Mouse (Mus musculus): ENCODE results near the gene Vgf. TPM values are rescaled to one million over a fixed set of nuclear protein-coding genes. Genes with fewer than 3 reads are reported as not detected.
A peak's percentile ranks its signal among the peaks of the same experiment; 100 is the strongest.

Vgf gene
- polyA plus RNA-seq, 1 experiment: not detected

GRCm38 (mm10) chr5:136987138-136987933, 38.9 kb upstream of the Vgf start:
- under 1% methylated on average over 67 of the region's 67 CpGs for whole genome bisulfite sequencing
- no peaks in the 10 kb centered on the region for H3K27me3 ChIP-seq (ENCODE audit: control insufficient read depth, insufficient read depth, low read length)
- H3K4me1 ChIP-seq (ENCODE audit: control insufficient read depth, insufficient read depth, insufficient read length): peaks cover 2% of the 10 kb centered on the region; the same call in 1 of the 2 replicates
- TF ChIP-seq CTCF (IDR thresholded peaks at IDR 0.05; ENCODE audit: extremely low read depth, insufficient read depth, insufficient read length, insufficient replicate concordance) (no peak), POLR2A (IDR thresholded peaks at IDR 0.05; ENCODE audit: low read depth, low read length) (no peak)
- peak overlapping the region; percentile 76 for H3K4me3 ChIP-seq (ENCODE audit: extremely low read depth, insufficient read depth, insufficient read length)
- H3K27ac ChIP-seq (ENCODE audit: insufficient read depth, low read length): peak overlapping the region; percentile 58
- DNase-seq (ENCODE audit: low read depth in 1 of 2, low spot score in 2 of 2): peak in 1 of 2 experiments; percentile 56
- peaks cover 12% of the 10 kb centered on the region for H3K36me3 ChIP-seq (ENCODE audit: control insufficient read depth, insufficient read depth, low read length)

GRCm38 (mm10) chr5:136987934-136988271, 38.3 kb upstream of the Vgf start, which contains the start of gene Znhit1:
Znhit1 (minus strand) TSS chr5:136988021.
- H3K36me3 ChIP-seq (ENCODE audit: control insufficient read depth, insufficient read depth, low read length): peaks cover 12% of the 10 kb centered on the region
- H3K27ac ChIP-seq (ENCODE audit: insufficient read depth, low read length): peak within 1 kb of the TSS; percentile 58
- no peak for TF ChIP-seq POLR2A (IDR thresholded peaks at IDR 0.05; ENCODE audit: low read depth, low read length)
- TF ChIP-seq CTCF (IDR thresholded peaks at IDR 0.05; ENCODE audit: extremely low read depth, insufficient read depth, insufficient read length, insufficient replicate concordance): no peak
- DNase-seq (ENCODE audit: low read depth in 1 of 2, low spot score in 2 of 2): no peak
- peaks cover 2% of the 10 kb centered on the region; the same call in 1 of the 2 replicates for H3K4me1 ChIP-seq (ENCODE audit: control insufficient read depth, insufficient read depth, insufficient read length)
- no peaks in the 10 kb centered on the region for H3K27me3 ChIP-seq (ENCODE audit: control insufficient read depth, insufficient read depth, low read length)
- 5% methylated on average over 12 of the region's 12 CpGs for WGBS
- H3K4me3 ChIP-seq (ENCODE audit: extremely low read depth, insufficient read depth, insufficient read length): peak within 1 kb of the TSS; percentile 76

GRCm38 (mm10) chr5:136988420-136988819, 37.8 kb upstream of the Vgf start:
- TF ChIP-seq CTCF (IDR thresholded peaks at IDR 0.05; ENCODE audit: extremely low read depth, insufficient read depth, insufficient read length, insufficient replicate concordance) (no peak), POLR2A (IDR thresholded peaks at IDR 0.05; ENCODE audit: low read depth, low read length) (no peak)
- Histone ChIP-seq H3K36me3 (ENCODE audit: control insufficient read depth, insufficient read depth, low read length) (peaks cover 12% of the 10 kb centered on the region), H3K4me3 (ENCODE audit: extremely low read depth, insufficient read depth, insufficient read length) (peak overlapping the region; percentile 27; the same call in 1 of the 2 replicates), H3K27me3 (ENCODE audit: control insufficient read depth, insufficient read depth, low read length) (no peaks in the 10 kb centered on the region), H3K4me1 (ENCODE audit: control insufficient read depth, insufficient read depth, insufficient read length) (peaks cover 2% of the 10 kb centered on the region; the same call in 1 of the 2 replicates), H3K27ac (ENCODE audit: insufficient read depth, low read length) (no peak overlapping the region)
- no peak for DNase-seq (ENCODE audit: low read depth in 1 of 2, low spot score in 2 of 2)
- 55% methylated on average over 6 of the region's 7 CpGs for WGBS

GRCm38 (mm10) chr5:136989801-136990200, 36.4 kb upstream of the Vgf start:
- WGBS: 86% methylated on average over 6 of the region's 6 CpGs
- Histone ChIP-seq H3K36me3 (ENCODE audit: control insufficient read depth, insufficient read depth, low read length) (peaks cover 14% of the 10 kb centered on the region), H3K4me1 (ENCODE audit: control insufficient read depth, insufficient read depth, insufficient read length) (peaks cover 2% of the 10 kb centered on the region; the same call in 1 of the 2 replicates), H3K27me3 (ENCODE audit: control insufficient read depth, insufficient read depth, low read length) (no peaks in the 10 kb centered on the region), H3K4me3 (ENCODE audit: extremely low read depth, insufficient read depth, insufficient read length) (no peak overlapping the region), H3K27ac (ENCODE audit: insufficient read depth, low read length) (no peak overlapping the region)
- TF ChIP-seq POLR2A (IDR thresholded peaks at IDR 0.05; ENCODE audit: low read depth, low read length): no peak
- no peak for TF ChIP-seq CTCF (IDR thresholded peaks at IDR 0.05; ENCODE audit: extremely low read depth, insufficient read depth, insufficient read length, insufficient replicate concordance)
- DNase-seq (ENCODE audit: low read depth in 1 of 2, low spot score in 2 of 2): no peak

GRCm38 (mm10) chr5:136999449-136999848, 26.7 kb upstream of the Vgf start:
- H3K4me1 ChIP-seq (ENCODE audit: control insufficient read depth, insufficient read depth, insufficient read length): no peaks in the 10 kb centered on the region
- no peak overlapping the region for H3K27ac ChIP-seq (ENCODE audit: insufficient read depth, low read length)
- 78% methylated on average over 5 of the region's 5 CpGs for WGBS
- H3K4me3 ChIP-seq (ENCODE audit: extremely low read depth, insufficient read depth, insufficient read length): no peak overlapping the region
- no peak for TF ChIP-seq POLR2A (IDR thresholded peaks at IDR 0.05; ENCODE audit: low read depth, low read length)
- TF ChIP-seq CTCF (IDR thresholded peaks at IDR 0.05; ENCODE audit: extremely low read depth, insufficient read depth, insufficient read length, insufficient replicate concordance): no peak
- peaks cover 3% of the 10 kb centered on the region for H3K36me3 ChIP-seq (ENCODE audit: control insufficient read depth, insufficient read depth, low read length)
- H3K27me3 ChIP-seq (ENCODE audit: control insufficient read depth, insufficient read depth, low read length): no peaks in the 10 kb centered on the region
- no peak for DNase-seq (ENCODE audit: low read depth in 1 of 2, low spot score in 2 of 2)

- Histone ChIP-seq H3K4me3 (ENCODE audit: extremely low read depth, insufficient read depth, insufficient read length) (no peak overlapping the region), H3K27ac (ENCODE audit: insufficient read depth, low read length) (no peak overlapping the region), H3K36me3 (ENCODE audit: control insufficient read depth, insufficient read depth, low read length) (no peaks in the 10 kb centered on the region), H3K27me3 (ENCODE audit: control insufficient read depth, insufficient read depth, low read length) (no peaks in the 10 kb centered on the region), H3K4me1 (ENCODE audit: control insufficient read depth, insufficient read depth, insufficient read length) (no peaks in the 10 kb centered on the region)
- WGBS: 90% methylated on average over 2 of the region's 2 CpGs
- TF ChIP-seq CTCF (IDR thresholded peaks at IDR 0.05; ENCODE audit: extremely low read depth, insufficient read depth, insufficient read length, insufficient replicate concordance) (no peak), POLR2A (IDR thresholded peaks at IDR 0.05; ENCODE audit: low read depth, low read length) (no peak)
- DNase-seq (ENCODE audit: low read depth in 1 of 2, low spot score in 2 of 2): no peak
These were observed 25.6 kb upstream of the Vgf start for GRCm38 (mm10) chr5:137000612-137001011.

- no peak overlapping the region for H3K4me3 ChIP-seq (ENCODE audit: extremely low read depth, insufficient read depth, insufficient read length)
- H3K4me1 ChIP-seq (ENCODE audit: control insufficient read depth, insufficient read depth, insufficient read length): no peaks in the 10 kb centered on the region
- no peaks in the 10 kb centered on the region for H3K36me3 ChIP-seq (ENCODE audit: control insufficient read depth, insufficient read depth, low read length)
- 52% methylated on average over 8 of the region's 8 CpGs for WGBS
- H3K27ac ChIP-seq (ENCODE audit: insufficient read depth, low read length): no peak overlapping the region
- TF ChIP-seq CTCF (IDR thresholded peaks at IDR 0.05; ENCODE audit: extremely low read depth, insufficient read depth, insufficient read length, insufficient replicate concordance): no peak
- TF ChIP-seq POLR2A (IDR thresholded peaks at IDR 0.05; ENCODE audit: low read depth, low read length): no peak
- no peaks in the 10 kb centered on the region for H3K27me3 ChIP-seq (ENCODE audit: control insufficient read depth, insufficient read depth, low read length)
- DNase-seq (ENCODE audit: low read depth in 1 of 2, low spot score in 2 of 2): no peak
These were observed 18.9 kb upstream of the Vgf start for GRCm38 (mm10) chr5:137007276-137007675.

All from spleen, adult 2 months (tissue).